Mouse (Mus musculus) brown adipose tissue, adult 24 weeks (tissue): ENCODE measurements around the gene Zfp846. TPM values are rescaled to one million over a fixed set of nuclear protein-coding genes. Genes with fewer than 3 reads are reported as not detected.
"Not testable (repeated sequence)": the region's sequence is repeated elsewhere in the genome, so short reads cannot be mapped to it uniquely, and the experiment has no call there.

Experiments used
- H3K27ac ChIP-seq: fragments of 200-500 bp; replicated peaks from 2 replicates; pipeline ENCODE4 v1.5.1; 2012; ENCODE audit warnings: low read depth, mild to moderate bottlenecking, low read length
- H3K4me1 ChIP-seq: fragments of 200-500 bp; 2 replicates; pipeline ENCODE4 v1.6.1; 2012; ENCODE audit warnings: low read length, mixed read lengths; ENCODE audit not compliant: control insufficient read depth, insufficient read depth, insufficient read length
- H3K4me3 ChIP-seq: fragments of 200-500 bp; 2 replicates; pipeline ENCODE4 v1.5.1; 2012; ENCODE audit warnings: low read depth, mild to moderate bottlenecking, low read length, moderate library complexity; ENCODE audit not compliant: insufficient read depth
- polyA plus RNA-seq: library from polyadenylated mRNA; stranded (reverse); fragments of >200 nt; gene quantifications from 2 replicates; pipeline ENCODE4 v1.2.4, GENCODE M21; 2012; ENCODE audit not compliant: missing spikeins, insufficient read depth, insufficient read length

Gene Zfp846
- polyA plus RNA-seq, 1 experiment = 3.8 TPM

- Histone ChIP-seq H3K4me3 (peak overlapping the region; percentile 92), H3K4me1 (no peaks in the 10 kb centered on the region), H3K27ac (peak overlapping the region; percentile 100)
Observed at GRCm38 (mm10) chr9:20607100-20607974, 26.2 kb downstream of the Zfp846 start.

GRCm38 (mm10) chr9:20609831-20610464 lies 28.9 kb downstream of the Zfp846 start:
- H3K4me3 ChIP-seq = no peak overlapping the region
- no peaks in the 10 kb centered on the region for H3K4me1 ChIP-seq
- no peak overlapping the region for H3K27ac ChIP-seq

GRCm38 (mm10) chr9:20611976-20612375 lies 30.9 kb downstream of the Zfp846 start:
- Histone ChIP-seq H3K4me1 (no peaks in the 10 kb centered on the region), H3K27ac (no peak overlapping the region), H3K4me3 (no peak overlapping the region)

DNA sequence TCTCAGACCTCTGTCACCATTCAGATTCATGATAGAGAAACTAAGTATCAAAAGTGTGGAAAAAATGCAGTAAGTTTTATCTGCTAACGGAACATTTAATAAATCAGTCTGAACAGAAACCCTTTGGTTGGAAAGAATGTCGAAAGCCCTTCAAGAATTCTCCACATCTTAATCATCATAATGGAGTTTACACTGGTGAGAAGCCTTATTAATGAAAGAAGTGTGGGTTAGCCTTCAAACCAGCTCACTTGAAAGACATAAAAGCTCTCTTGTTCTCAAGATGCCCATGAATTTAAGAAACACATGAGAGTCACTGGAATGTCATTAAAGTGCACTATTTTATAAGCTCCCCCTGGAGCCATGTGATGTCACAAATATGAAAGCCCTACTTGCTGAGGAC lies 35.6 kb downstream of the Zfp846 start:
- H3K4me1 ChIP-seq = no peaks in the 10 kb centered on the region
- no peak overlapping the region for H3K4me3 ChIP-seq
- no peak overlapping the region for H3K27ac ChIP-seq

DNA sequence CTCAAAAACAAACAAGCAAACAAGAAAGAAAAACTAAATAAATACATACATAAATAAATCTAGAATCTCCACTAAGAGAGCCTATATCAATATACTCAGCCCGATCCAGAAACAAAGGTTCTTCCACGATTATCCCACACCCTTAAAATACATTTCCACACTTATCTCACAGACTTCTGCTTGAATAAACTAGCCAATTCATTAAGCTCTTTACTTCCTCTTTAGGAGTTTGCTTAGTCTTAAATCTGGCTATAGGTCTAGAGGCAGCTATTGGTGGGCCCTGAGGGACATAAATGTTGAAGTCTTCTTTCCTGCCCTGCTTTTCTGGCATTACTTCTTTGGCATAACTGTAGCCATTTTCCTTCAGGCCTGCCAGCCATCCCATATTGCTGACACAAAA lies 50.2 kb downstream of the Zfp846 start:
- no peak overlapping the region for H3K4me3 ChIP-seq
- H3K27ac ChIP-seq = no peak overlapping the region
- H3K4me1 ChIP-seq = no peaks in the 10 kb centered on the region

- not testable (repeated sequence) for H3K4me1 ChIP-seq, H3K27ac ChIP-seq, H3K4me3 ChIP-seq
Observed at GRCm38 (mm10) chr9:20635676-20636075, 54.6 kb downstream of the Zfp846 start.

- Histone ChIP-seq H3K4me3 (no peak overlapping the region), H3K27ac (no peak overlapping the region), H3K4me1 (peaks cover 2% of the 10 kb centered on the region; the same call in 1 of the 2 replicates)
Observed at GRCm38 (mm10) chr9:20636256-20636655, 55.2 kb downstream of the Zfp846 start.

GRCm38 (mm10) chr9:20636790-20637189 lies 55.7 kb downstream of the Zfp846 start:
- H3K4me1 ChIP-seq = peaks cover 5% of the 10 kb centered on the region
- no peak overlapping the region for H3K4me3 ChIP-seq
- H3K27ac ChIP-seq = no peak overlapping the region

GRCm38 (mm10) chr9:20638552-20638951 lies 57.5 kb downstream of the Zfp846 start:
- Histone ChIP-seq H3K4me3 (no peak overlapping the region), H3K27ac (no peak overlapping the region), H3K4me1 (peaks cover 13% of the 10 kb centered on the region)

GRCm38 (mm10) chr9:20639486-20639885 lies 58.4 kb downstream of the Zfp846 start:
- H3K4me1 ChIP-seq = peaks cover 13% of the 10 kb centered on the region
- H3K4me3 ChIP-seq = no peak overlapping the region
- no peak overlapping the region for H3K27ac ChIP-seq

DNA sequence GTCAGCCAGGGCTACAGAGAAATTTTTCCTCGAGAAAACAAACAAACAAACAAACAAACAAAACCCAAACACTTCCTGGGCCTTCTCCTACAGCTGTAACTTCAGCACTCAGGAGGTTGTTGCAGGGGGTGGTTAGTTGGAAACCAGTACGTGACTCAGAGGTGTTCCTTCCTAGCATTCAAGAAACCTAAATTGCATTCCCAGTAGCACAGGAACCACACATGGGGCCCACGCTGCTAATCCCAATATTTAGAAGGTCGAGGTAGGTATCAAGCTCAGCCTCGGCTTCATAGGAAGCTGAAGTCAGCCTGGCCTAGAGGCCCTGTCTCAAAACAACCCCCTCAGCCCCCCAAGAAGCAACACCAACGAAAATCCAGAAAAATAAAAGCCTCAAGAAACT lies 60.4 kb downstream of the Zfp846 start:
- peaks cover 17% of the 10 kb centered on the region for H3K4me1 ChIP-seq
- H3K4me3 ChIP-seq = peak overlapping the region; percentile 97
- no peak overlapping the region for H3K27ac ChIP-seq

DNA sequence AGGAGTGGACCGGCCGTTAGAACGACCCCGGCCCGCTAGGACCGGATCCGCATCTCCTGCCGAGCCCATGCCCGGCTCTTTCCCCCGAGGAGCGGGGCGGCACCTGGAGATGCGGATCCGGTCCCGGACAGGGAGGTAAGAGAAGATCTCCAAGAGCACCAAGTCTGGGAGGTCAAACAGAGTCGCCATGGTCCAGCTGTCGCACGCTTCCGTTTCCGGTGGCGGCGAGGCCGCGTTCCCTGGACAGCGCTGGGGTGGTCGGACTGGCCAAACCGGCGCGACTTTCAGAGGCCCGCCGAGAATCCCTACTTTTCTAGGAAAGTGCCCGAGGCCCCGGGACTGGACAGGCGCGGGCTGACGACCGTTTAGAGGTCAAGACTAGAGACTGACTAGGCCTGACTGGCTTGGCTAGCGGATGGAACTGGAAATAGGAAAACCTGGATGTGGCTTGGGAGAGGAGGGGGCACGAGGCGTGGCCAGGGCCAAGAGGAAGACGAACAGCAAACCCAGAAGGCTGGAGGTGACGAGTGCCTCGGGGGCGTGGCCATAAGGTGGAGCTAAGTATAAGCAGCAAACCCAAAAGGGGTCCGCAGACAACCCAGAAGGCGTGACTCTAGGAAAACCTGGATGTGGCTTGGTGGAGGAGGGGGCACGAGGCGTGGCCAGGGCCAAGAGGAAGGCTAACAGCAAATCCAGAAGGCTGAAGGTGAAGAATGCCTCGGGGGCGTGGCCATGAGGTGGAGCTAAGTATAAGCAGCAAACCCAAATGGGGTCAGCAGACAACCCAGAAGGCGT lies 61.2 kb downstream of the Zfp846 start, which contains the start of gene Ubl5:
Gene Ubl5 (plus strand): TSS at position 778 of the 795 bp plus-strand sequence.
- Histone ChIP-seq H3K4me1 (peaks cover 17% of the 10 kb centered on the region), H3K4me3 (peak within 1 kb of the TSS; percentile 97), H3K27ac (peak within 1 kb of the TSS; percentile 56)

DNA sequence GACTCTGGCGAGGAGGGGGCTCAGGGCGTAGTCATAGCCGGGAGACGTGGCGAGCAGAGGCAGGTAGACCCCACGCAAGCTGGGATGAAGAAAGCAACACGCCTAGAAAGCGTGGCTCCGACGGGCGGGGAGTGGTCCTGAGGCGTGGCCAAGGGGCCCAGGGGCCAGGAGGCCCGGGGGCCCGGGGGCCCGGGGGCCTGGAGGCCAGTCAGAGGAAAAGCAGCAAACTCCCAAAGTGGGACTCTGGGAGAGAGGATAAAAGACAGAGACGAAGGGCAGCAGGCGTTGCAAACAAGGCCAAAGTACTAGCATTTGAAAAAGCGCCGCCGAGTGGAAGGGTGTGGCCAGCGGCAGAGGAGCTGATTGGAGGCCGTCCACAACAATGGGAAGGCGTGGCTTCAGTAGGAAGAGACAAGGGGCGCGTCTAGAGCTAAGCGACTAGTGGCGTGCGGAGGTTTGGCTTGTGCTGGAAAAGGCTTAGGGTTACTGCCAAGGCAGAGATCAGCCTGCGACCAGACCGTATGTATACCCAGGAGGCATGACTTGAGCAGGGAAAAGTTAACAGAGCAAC lies 61.9 kb downstream of the Zfp846 start:
- Histone ChIP-seq H3K4me3 (peak overlapping the region; percentile 97), H3K4me1 (peaks cover 17% of the 10 kb centered on the region), H3K27ac (0 out of 2 replicates have a peak overlapping the region, but pooled peaks have one; percentile 33)

GRCm38 (mm10) chr9:20643781-20644180 lies 62.7 kb downstream of the Zfp846 start:
- Histone ChIP-seq H3K4me1 (peaks cover 17% of the 10 kb centered on the region), H3K4me3 (peak overlapping the region; percentile 97), H3K27ac (no peak overlapping the region)
